Mouse (Mus musculus) forebrain, embryonic 11.5 days (tissue): Measurements from ENCODE around the gene Tlr12. TPM values are rescaled to one million over a fixed set of nuclear protein-coding genes. Genes with fewer than 3 reads are reported as not detected.

Source experiments
- ATAC-seq: fragments of 200-750 bp; cut with Nextera tagmentation; replicated peaks from 2 replicates; pipeline ENCODE4 v1.8.0; 2017; ENCODE audit warnings: moderate TSS enrichment; ENCODE audit not compliant: low FRiP score
- DNase-seq: peaks from one replicate; pipeline ENCODE4 v3.0.0-alpha.2; 2017; ENCODE audit warnings: low spot score
- H3K27ac ChIP-seq: fragments of 300-500 bp; sonication (generic); 2 replicates; pipeline ENCODE4 v1.5.1; 2014; ENCODE audit warnings: low read depth, low read length
- H3K27me3 ChIP-seq: fragments of 300-500 bp; sonication (generic); 2 replicates; pipeline ENCODE4 v1.6.1; 2014; ENCODE audit warnings: mild to moderate bottlenecking, low read length, mixed read lengths; ENCODE audit not compliant: control insufficient read depth, insufficient read depth
- H3K36me3 ChIP-seq: fragments of 300-500 bp; sonication (generic); 2 replicates; pipeline ENCODE4 v1.6.1; 2014; ENCODE audit warnings: mild to moderate bottlenecking, low read length, moderate library complexity, mixed read lengths; ENCODE audit not compliant: control insufficient read depth, insufficient read depth
- H3K4me1 ChIP-seq: fragments of 300-500 bp; sonication (generic); replicated peaks from 2 replicates; pipeline ENCODE4 v1.6.1; 2014; ENCODE audit warnings: low read length, mixed read lengths; ENCODE audit not compliant: control insufficient read depth, insufficient read depth
- H3K4me2 ChIP-seq: fragments of 300-500 bp; sonication (generic); 2 replicates; pipeline ENCODE4 v1.6.1; 2014; ENCODE audit warnings: low read depth, mild to moderate bottlenecking, low read length, moderate library complexity, mixed read lengths; ENCODE audit not compliant: severe bottlenecking
- H3K4me3 ChIP-seq: fragments of 300-500 bp; sonication (generic); 2 replicates; pipeline ENCODE4 v1.5.1; 2014; ENCODE audit warnings: low read depth, low read length
- H3K9ac ChIP-seq: fragments of 300-500 bp; sonication (generic); 2 replicates; pipeline ENCODE4 v1.6.1; 2014; ENCODE audit warnings: low read length
- H3K9me3 ChIP-seq: fragments of 300-500 bp; sonication (generic); 2 replicates; pipeline ENCODE4 v1.6.1; 2016; ENCODE audit warnings: low read length, mixed read lengths; ENCODE audit not compliant: control insufficient read depth
- whole genome bisulfite sequencing: fragments of 180-500 bp; shearing (Covaris S2); extraction: QIAGEN DNeasy Blood & Tissue Kit; methylation state at CpG from one replicate; pipeline ENCODE4 v1.1.7; 2014; 5-methylcytosine and 5-hydroxymethylcytosine counted together
- polyA plus RNA-seq: library from polyadenylated mRNA; unstranded; fragments of >200 nt; fragmentation: Nextera tagmentation; extraction: Ambion mirVana; gene quantifications from 2 replicates; pipeline ENCODE4 v1.2.1, GENCODE M21; 2014

The Tlr12 gene
- polyA plus RNA-seq, 1 experiment from 2014 or later = 0.35 TPM

- H3K4me1 ChIP-seq = no peaks in the 10 kb centered on the region
- WGBS = 95% methylated on average over 4 of the region's 4 CpGs
- H3K27me3 ChIP-seq = no peaks in the 10 kb centered on the region
- H3K27ac ChIP-seq = no peak overlapping the region
- H3K36me3 ChIP-seq = peaks cover under 1% of the 10 kb centered on the region; the same call in 1 of the 2 replicates
- ATAC-seq (no peak), DNase-seq (no peak)
- no peak overlapping the region for H3K4me3 ChIP-seq
- no peaks in the 10 kb centered on the region for H3K9me3 ChIP-seq
- H3K4me2 ChIP-seq = no peak overlapping the region
- no peak overlapping the region for H3K9ac ChIP-seq
These were observed 25.1 kb downstream of the Tlr12 start for GRCm38 (mm10) chr4:128593286-128593685.

GRCm38 (mm10) chr4:128579182-128579581 is 39.2 kb downstream of the Tlr12 start:
- Histone ChIP-seq H3K4me1 (no peaks in the 10 kb centered on the region), H3K27me3 (no peaks in the 10 kb centered on the region), H3K4me2 (no peak overlapping the region), H3K36me3 (peaks cover 29% of the 10 kb centered on the region), H3K27ac (no peak overlapping the region), H3K9me3 (peaks cover 24% of the 10 kb centered on the region), H3K4me3 (no peak overlapping the region), H3K9ac (no peak overlapping the region)
- WGBS = 60% methylated on average over 4 of the region's 4 CpGs
- ATAC-seq (no peak), DNase-seq (no peak)

- ATAC-seq (no peak), DNase-seq (no peak)
- Histone ChIP-seq H3K36me3 (peaks cover 7% of the 10 kb centered on the region), H3K27ac (no peak overlapping the region), H3K27me3 (no peaks in the 10 kb centered on the region), H3K9ac (no peak overlapping the region), H3K4me3 (no peak overlapping the region), H3K9me3 (peaks cover 2% of the 10 kb centered on the region; the same call in 1 of the 2 replicates), H3K4me1 (no peaks in the 10 kb centered on the region), H3K4me2 (no peak overlapping the region)
- WGBS = 96% methylated on average over 4 of the region's 4 CpGs
These were observed 42.6 kb downstream of the Tlr12 start for GRCm38 (mm10) chr4:128575811-128576210.

Other genes starting within 250 kb of the Tlr12 start
- 5.4 and 6.9 TPM in 2 replicates for gene Zscan20, start 8.5 kb downstream of the Tlr12 start, polyA plus RNA-seq
- 133 and 144 TPM in 2 replicates for gene Phc2, start 36.1 kb upstream of the Tlr12 start, polyA plus RNA-seq
- gene A3galt2, start 136.7 kb upstream of the Tlr12 start, polyA plus RNA-seq = 0.56 TPM in 2 replicates
- gene Zfp362, start 187.4 kb upstream of the Tlr12 start, polyA plus RNA-seq = 53.0 and 55.2 TPM in 2 replicates